Mouse (Mus musculus): ENCODE measurements around the gene Vps13a.

DNA sequence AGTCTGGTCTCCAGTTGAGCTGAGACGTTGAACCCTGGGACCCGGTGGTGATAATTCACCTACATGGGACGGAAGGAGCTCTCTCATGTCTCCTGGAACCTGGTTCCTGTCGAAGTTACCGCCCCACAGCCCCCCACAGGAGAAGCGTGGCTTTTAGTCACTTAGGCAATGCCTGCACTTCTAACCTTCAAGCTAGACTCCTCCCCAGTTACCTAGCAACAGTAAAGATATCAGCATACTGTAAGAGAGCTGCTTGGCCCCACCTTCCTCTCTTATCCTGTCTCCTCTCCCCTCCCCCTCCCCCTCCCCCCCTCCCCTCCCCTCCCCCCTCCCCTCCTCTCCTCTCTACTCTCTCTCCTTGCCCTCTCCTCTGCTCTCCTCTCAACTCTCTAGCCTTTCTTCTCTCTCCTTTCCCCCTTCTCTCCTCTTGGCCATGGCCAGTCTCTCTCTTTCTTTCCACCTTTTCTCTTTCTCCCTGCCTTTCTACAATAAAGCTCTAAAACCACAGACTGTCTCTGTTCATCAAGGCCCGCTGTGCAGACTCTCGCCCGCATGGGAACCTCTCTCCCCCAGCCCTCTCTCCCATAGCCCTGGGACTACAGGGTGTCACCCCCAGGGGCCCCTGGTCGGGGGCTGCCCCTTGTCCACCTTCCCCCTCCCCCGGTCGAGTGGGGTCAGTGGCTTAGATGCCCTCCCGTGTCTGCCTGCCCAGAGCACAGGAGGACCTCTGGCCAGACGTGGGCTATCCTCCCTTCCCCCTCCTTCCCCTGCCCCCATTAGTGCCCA lies 154.9 kb downstream of the Vps13a start:
- TF ChIP-seq TCF12 (IDR thresholded peaks at IDR 0.05; ENCODE audit: low read depth, low read length) = no peak
- no peak for TF ChIP-seq MEF2A (IDR thresholded peaks at IDR 0.05; ENCODE audit: extremely low read depth, insufficient replicate concordance, low read depth, low read length, poor library complexity, severe bottlenecking)
- TF ChIP-seq MAFK (IDR thresholded peaks at IDR 0.05; ENCODE audit: borderline replicate concordance, low read depth, low read length) = no peak
- TF ChIP-seq CHD2 (IDR thresholded peaks at IDR 0.05; ENCODE audit: low read length) = no peak
